Mouse (Mus musculus): ENCODE data around the gene Zbtb17. TPM values are rescaled to one million over a fixed set of nuclear protein-coding genes. Genes with fewer than 3 reads are reported as not detected.

Zbtb17 gene
- polyA plus RNA-seq, 1 experiment from 2014 or later = 44.2 TPM

DNA sequence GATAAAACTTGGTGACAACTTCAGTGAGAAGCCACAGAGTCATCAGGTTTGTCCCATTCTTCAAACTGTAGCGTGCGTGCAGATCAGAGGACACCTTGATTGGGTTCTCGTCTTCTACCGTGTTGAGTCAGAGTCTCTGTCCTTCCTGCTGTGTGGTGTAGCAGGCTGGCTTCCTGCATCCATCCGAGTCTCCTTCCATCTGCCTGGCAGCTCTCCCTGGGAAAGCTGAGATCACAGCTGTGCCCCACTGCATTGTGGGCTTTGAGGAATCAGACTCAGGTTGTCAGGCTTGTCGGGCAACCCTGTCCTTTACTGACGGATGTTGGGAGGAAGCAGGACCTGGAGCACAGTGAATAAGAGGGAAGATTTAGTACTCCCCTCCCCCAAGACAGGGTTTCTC, 1.8 kb downstream of the Zbtb17 start:
- 78% methylated on average over 7 of the region's 7 CpGs for WGBS
- Histone ChIP-seq H3K4me3 (ENCODE audit: low read depth, low read length) (no peak overlapping the region), H3K9ac (ENCODE audit: low read length) (no peak overlapping the region), H3K36me3 (ENCODE audit: control insufficient read depth, insufficient read depth, low read length) (peaks cover 11% of the 10 kb centered on the region), H3K27ac (replicated peaks; ENCODE audit: low read depth, low read length) (no peak overlapping the region), H3K4me1 (ENCODE audit: control insufficient read depth, insufficient read depth, low read length) (peaks cover 8% of the 10 kb centered on the region), H3K9me3 (ENCODE audit: control insufficient read depth, low read length) (no peaks in the 10 kb centered on the region), H3K27me3 (ENCODE audit: control insufficient read depth, insufficient read depth, low read length) (no peaks in the 10 kb centered on the region), H3K4me2 (ENCODE audit: low read depth, severe bottlenecking) (no peak overlapping the region)
- DNase-seq (ENCODE audit: low spot score) (no peak), ATAC-seq (ENCODE audit: insufficient number of reproducible peaks, low FRiP score, low TSS enrichment, low read depth) (no peak)

DNA sequence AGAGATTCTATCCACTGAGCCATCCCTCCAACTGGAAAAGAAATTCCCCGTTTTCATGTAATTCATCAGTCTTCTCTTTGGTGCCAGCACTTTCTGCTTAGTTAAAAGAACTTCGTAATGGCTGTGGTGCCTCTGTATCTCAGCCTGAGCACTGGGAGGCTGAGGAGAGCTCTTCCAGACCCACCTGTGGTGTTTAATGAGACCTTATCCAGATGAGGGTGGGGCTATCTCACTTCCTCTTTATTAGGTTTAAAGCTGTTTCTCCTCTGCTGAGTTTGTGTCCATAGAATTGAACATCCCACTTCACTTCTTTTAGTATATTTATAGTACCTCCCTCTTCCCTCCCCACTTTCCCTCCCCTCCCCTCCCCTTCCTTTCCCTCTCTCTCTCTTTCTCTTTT, 6.8 kb downstream of the Zbtb17 start:
- 85% methylated on average over 2 of the region's 2 CpGs for WGBS
- Histone ChIP-seq H3K27me3 (ENCODE audit: control insufficient read depth, insufficient read depth, low read length) (no peaks in the 10 kb centered on the region), H3K36me3 (ENCODE audit: control insufficient read depth, insufficient read depth, low read length) (peaks cover 22% of the 10 kb centered on the region), H3K4me3 (ENCODE audit: low read depth, low read length) (no peak overlapping the region), H3K4me1 (ENCODE audit: control insufficient read depth, insufficient read depth, low read length) (no peaks in the 10 kb centered on the region), H3K9me3 (ENCODE audit: control insufficient read depth, low read length) (no peaks in the 10 kb centered on the region), H3K9ac (ENCODE audit: low read length) (no peak overlapping the region), H3K4me2 (ENCODE audit: low read depth, severe bottlenecking) (no peak overlapping the region), H3K27ac (replicated peaks; ENCODE audit: low read depth, low read length) (no peak overlapping the region)
- no peak for DNase-seq (ENCODE audit: low spot score)
- no peak for ATAC-seq (ENCODE audit: insufficient number of reproducible peaks, low FRiP score, low TSS enrichment, low read depth)

DNA sequence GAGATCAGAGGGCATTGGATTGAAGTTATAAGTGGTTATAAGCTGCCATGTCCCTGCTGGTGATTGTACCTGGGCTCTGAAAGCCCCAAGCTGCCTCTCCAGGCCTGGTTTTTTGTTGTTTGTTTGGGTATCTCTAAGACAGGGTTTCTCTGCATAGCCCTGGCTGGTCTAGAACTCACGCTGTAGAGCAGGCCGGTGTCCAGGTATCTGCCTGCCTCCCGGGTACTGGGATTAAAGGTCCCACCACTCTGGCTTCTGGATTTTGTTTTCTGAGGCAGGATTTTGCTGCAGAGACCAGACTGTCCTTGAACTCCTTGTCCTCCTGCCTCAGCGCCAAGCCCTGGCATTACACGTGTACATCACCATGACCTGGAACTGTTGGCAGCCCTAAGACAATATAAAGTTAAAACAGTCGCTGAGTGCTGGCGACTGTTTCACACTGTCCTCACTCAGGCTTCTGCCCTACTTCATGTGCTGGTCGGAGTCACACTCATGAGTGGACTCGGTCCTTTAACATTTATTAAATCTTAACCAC, 7.5 kb downstream of the Zbtb17 start:
- WGBS = 93% methylated on average over 9 of the region's 9 CpGs

DNA sequence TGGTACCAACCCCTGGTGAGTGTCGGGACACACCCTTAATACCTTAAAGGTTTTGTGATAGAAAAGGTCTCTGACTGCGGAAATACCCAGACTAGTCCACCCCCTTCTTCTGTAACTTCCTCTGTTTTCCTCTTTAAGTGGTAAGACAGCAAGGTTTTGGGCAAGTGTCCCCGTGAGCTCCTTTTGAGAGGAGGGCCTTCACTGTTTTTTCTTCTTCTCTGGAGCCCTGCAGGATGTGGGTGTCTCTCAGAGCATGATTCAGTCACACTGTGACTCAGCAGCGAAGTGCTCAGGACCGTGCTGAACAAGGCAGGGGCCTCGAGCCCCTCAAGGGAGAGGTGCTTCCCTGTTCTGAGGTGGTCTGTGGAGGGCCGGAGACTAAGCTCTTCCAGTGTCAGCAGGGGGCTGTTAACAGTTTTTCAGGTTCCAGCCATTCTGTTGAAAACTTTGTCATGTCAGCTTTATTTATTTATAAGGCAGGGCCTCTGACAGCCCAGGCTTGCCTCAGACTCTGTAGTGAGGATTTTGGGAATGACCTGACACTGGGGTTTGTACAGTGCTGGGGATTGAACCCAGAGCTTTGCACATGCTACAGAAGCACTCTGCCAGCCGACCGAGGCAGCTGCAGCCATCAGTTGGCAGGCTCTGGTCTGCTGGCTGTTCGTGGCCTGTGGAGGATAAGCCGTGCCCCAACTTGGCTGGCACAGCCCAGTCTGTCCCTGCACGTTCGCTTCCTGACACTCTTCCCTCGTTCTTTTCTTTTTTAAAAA, 10.3 kb downstream of the Zbtb17 start:
- ATAC-seq (ENCODE audit: insufficient number of reproducible peaks, low FRiP score, low TSS enrichment, low read depth) (no peak), DNase-seq (ENCODE audit: low spot score) (no peak)
- H3K36me3 ChIP-seq (ENCODE audit: control insufficient read depth, insufficient read depth, low read length) = peaks cover 11% of the 10 kb centered on the region; the same call in 1 of the 2 replicates
- no peak overlapping the region for H3K9ac ChIP-seq (ENCODE audit: low read length)
- WGBS = 78% methylated on average over 14 of the region's 14 CpGs
- H3K27ac ChIP-seq (replicated peaks; ENCODE audit: low read depth, low read length) = no peak overlapping the region
- H3K27me3 ChIP-seq (ENCODE audit: control insufficient read depth, insufficient read depth, low read length) = no peaks in the 10 kb centered on the region
- no peak overlapping the region for H3K4me3 ChIP-seq (ENCODE audit: low read depth, low read length)
- H3K9me3 ChIP-seq (ENCODE audit: control insufficient read depth, low read length) = no peaks in the 10 kb centered on the region
- no peak overlapping the region for H3K4me2 ChIP-seq (ENCODE audit: low read depth, severe bottlenecking)
- H3K4me1 ChIP-seq (ENCODE audit: control insufficient read depth, insufficient read depth, low read length) = peaks cover 11% of the 10 kb centered on the region

More for the DNA sequence above, 7.5 kb downstream of the Zbtb17 start:
- DNase-seq (ENCODE audit: low spot score) (no peak), ATAC-seq (ENCODE audit: insufficient number of reproducible peaks, low FRiP score, low TSS enrichment, low read depth) (no peak)
- H3K9ac ChIP-seq (ENCODE audit: low read length) = no peak overlapping the region
- H3K27me3 ChIP-seq (ENCODE audit: control insufficient read depth, insufficient read depth, low read length) = no peaks in the 10 kb centered on the region
- no peak overlapping the region for H3K4me3 ChIP-seq (ENCODE audit: low read depth, low read length)
- no peaks in the 10 kb centered on the region for H3K9me3 ChIP-seq (ENCODE audit: control insufficient read depth, low read length)
- H3K4me2 ChIP-seq (ENCODE audit: low read depth, severe bottlenecking) = no peak overlapping the region
- H3K36me3 ChIP-seq (ENCODE audit: control insufficient read depth, insufficient read depth, low read length) = peaks cover 20% of the 10 kb centered on the region
- no peaks in the 10 kb centered on the region for H3K4me1 ChIP-seq (ENCODE audit: control insufficient read depth, insufficient read depth, low read length)
- H3K27ac ChIP-seq (replicated peaks; ENCODE audit: low read depth, low read length) = no peak overlapping the region

DNA sequence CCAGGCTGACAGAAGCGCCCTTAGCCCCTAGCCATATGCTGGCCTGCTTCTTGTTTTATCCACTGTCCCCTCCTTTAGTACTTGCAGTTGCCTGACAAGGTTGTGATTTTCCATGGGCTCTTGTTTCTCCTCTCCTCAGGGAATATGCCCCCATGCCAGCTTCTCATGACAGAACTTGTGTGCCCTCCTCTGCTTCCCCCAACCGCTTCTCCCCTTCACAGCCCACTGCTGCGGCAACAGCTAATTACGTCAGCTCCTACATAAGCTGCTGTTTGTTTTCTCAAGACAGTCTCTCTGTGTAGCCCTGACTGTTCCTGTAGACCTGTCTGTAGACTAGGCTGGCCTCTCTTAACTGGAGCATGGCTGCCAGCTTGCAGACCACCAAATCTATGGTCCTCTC, 11.1 kb downstream of the Zbtb17 start:
- H3K4me1 ChIP-seq (ENCODE audit: control insufficient read depth, insufficient read depth, low read length) = peaks cover 11% of the 10 kb centered on the region
- H3K4me3 ChIP-seq (ENCODE audit: low read depth, low read length) = no peak overlapping the region
- WGBS = 73% methylated on average over 4 of the region's 4 CpGs
- DNase-seq (ENCODE audit: low spot score) (no peak), ATAC-seq (ENCODE audit: insufficient number of reproducible peaks, low FRiP score, low TSS enrichment, low read depth) (no peak)
- no peak overlapping the region for H3K4me2 ChIP-seq (ENCODE audit: low read depth, severe bottlenecking)
- H3K27ac ChIP-seq (replicated peaks; ENCODE audit: low read depth, low read length) = no peak overlapping the region
- no peak overlapping the region for H3K9ac ChIP-seq (ENCODE audit: low read length)
- H3K27me3 ChIP-seq (ENCODE audit: control insufficient read depth, insufficient read depth, low read length) = no peaks in the 10 kb centered on the region
- H3K36me3 ChIP-seq (ENCODE audit: control insufficient read depth, insufficient read depth, low read length) = peaks cover 11% of the 10 kb centered on the region; the same call in 1 of the 2 replicates
- H3K9me3 ChIP-seq (ENCODE audit: control insufficient read depth, low read length) = no peaks in the 10 kb centered on the region

DNA sequence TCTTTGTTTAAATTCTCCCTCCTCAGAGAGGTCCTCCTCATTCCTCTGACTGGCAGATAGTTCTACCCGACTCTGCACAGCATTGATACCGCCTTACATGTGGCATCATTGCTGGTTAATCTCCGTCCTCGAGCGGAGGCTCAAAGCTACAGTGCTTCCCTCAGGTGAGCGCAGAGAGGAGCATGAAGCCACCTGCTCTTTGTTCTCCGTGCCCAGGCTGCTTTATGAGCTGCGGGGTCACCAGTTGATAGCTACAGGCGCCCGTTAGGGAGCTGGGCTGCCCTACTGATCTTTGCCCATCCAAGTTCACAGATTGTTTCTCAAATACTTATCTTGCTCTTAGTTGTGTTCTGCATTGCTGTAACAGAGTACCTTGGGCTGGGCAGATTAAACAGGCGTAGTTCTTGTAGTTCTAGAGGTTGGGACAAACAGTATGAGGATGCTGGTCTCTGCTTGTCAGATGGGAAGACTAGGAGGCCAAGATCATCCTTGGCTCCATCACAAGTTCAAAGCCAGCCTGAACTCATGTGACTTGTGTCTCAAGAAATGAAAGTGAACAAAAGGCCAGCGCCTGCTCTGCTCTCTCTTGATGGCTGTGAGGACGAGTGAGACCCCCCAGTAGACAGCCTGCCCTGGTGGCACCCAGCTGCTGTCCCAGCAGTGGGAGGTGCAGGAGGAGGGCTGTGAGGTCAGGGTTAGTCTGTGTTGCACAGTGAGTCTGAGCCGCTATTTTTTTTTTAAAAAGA, 11.9 kb downstream of the Zbtb17 start:
- Histone ChIP-seq H3K27me3 (ENCODE audit: control insufficient read depth, insufficient read depth, low read length) (no peaks in the 10 kb centered on the region), H3K4me1 (ENCODE audit: control insufficient read depth, insufficient read depth, low read length) (peaks cover 11% of the 10 kb centered on the region), H3K4me3 (ENCODE audit: low read depth, low read length) (no peak overlapping the region), H3K9me3 (ENCODE audit: control insufficient read depth, low read length) (no peaks in the 10 kb centered on the region), H3K27ac (replicated peaks; ENCODE audit: low read depth, low read length) (no peak overlapping the region), H3K9ac (ENCODE audit: low read length) (no peak overlapping the region), H3K36me3 (ENCODE audit: control insufficient read depth, insufficient read depth, low read length) (peaks cover 11% of the 10 kb centered on the region; the same call in 1 of the 2 replicates), H3K4me2 (ENCODE audit: low read depth, severe bottlenecking) (no peak overlapping the region)
- no peak for DNase-seq (ENCODE audit: low spot score)
- ATAC-seq (ENCODE audit: insufficient number of reproducible peaks, low FRiP score, low TSS enrichment, low read depth) = no peak
- 94% methylated on average over 14 of the region's 14 CpGs for WGBS

DNA sequence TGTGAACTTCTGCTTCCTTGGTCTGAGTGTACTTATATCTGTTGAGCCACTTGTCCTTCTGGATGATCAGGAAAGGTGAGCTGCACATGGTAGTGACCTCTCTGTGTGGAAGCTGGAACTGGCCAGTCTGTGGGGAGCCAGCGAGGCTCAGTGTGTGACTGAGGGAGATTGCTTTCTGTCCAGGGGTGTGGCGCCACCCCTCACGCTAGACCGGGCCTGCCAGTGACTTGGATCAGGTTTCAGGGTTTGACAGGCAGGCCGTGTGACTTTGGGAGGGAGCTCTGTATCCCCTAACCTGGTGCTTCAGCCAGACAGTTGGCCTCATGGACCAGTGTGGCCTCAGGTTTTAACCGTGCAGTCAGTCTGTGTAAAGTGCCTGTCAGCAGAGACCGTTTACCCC, 13.8 kb downstream of the Zbtb17 start:
- no peaks in the 10 kb centered on the region for H3K27me3 ChIP-seq (ENCODE audit: control insufficient read depth, insufficient read depth, low read length)
- DNase-seq (ENCODE audit: low spot score) (peak; percentile 55), ATAC-seq (ENCODE audit: insufficient number of reproducible peaks, low FRiP score, low TSS enrichment, low read depth) (peak; percentile 23; the same call in 1 of the 2 replicates)
- H3K9ac ChIP-seq (ENCODE audit: low read length) = peak overlapping the region; percentile 27; the same call in 1 of the 2 replicates
- no peak overlapping the region for H3K4me3 ChIP-seq (ENCODE audit: low read depth, low read length)
- H3K27ac ChIP-seq (replicated peaks; ENCODE audit: low read depth, low read length) = 0 out of 2 replicates have a peak overlapping the region, but pooled peaks have one; percentile 5
- H3K4me1 ChIP-seq (ENCODE audit: control insufficient read depth, insufficient read depth, low read length) = peaks cover 11% of the 10 kb centered on the region
- H3K4me2 ChIP-seq (ENCODE audit: low read depth, severe bottlenecking) = no peak overlapping the region
- H3K9me3 ChIP-seq (ENCODE audit: control insufficient read depth, low read length) = no peaks in the 10 kb centered on the region
- H3K36me3 ChIP-seq (ENCODE audit: control insufficient read depth, insufficient read depth, low read length) = peaks cover 8% of the 10 kb centered on the region; the same call in 1 of the 2 replicates
- 11% methylated on average over 7 of the region's 7 CpGs for WGBS

DNA sequence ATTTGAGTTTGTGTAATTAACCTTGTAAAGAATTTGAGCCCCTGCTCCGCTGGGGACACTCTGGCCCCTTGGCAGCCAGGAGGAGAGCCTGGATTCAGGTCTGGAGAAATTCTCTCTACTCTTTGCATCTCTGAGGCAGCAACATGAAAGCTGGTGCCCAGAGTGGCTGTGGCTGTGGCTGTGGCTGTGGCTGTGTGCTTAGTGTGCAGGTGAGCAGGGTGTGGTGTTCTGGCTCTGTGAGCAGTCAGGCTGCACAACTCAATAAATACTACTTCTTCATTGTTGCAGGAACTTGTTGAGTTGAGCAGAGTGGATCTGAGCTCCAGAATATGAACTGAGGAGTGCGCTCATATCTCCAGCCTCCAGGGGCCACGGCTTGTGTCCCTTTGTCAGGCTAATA, 14.4 kb downstream of the Zbtb17 start:
- Histone ChIP-seq H3K27ac (replicated peaks; ENCODE audit: low read depth, low read length) (no peak overlapping the region; the same call in 1 of the 2 replicates), H3K9me3 (ENCODE audit: control insufficient read depth, low read length) (no peaks in the 10 kb centered on the region), H3K36me3 (ENCODE audit: control insufficient read depth, insufficient read depth, low read length) (peaks cover 14% of the 10 kb centered on the region; the same call in 1 of the 2 replicates), H3K4me1 (ENCODE audit: control insufficient read depth, insufficient read depth, low read length) (peaks cover 11% of the 10 kb centered on the region), H3K4me2 (ENCODE audit: low read depth, severe bottlenecking) (no peak overlapping the region), H3K4me3 (ENCODE audit: low read depth, low read length) (no peak overlapping the region), H3K9ac (ENCODE audit: low read length) (no peak overlapping the region), H3K27me3 (ENCODE audit: control insufficient read depth, insufficient read depth, low read length) (no peaks in the 10 kb centered on the region)
- 72% methylated on average over 3 of the region's 3 CpGs for WGBS
- ATAC-seq (ENCODE audit: insufficient number of reproducible peaks, low FRiP score, low TSS enrichment, low read depth) = no peak
- DNase-seq (ENCODE audit: low spot score) = no peak
